Mouse (Mus musculus) kidney, adult 2 months (tissue): Measurements from ENCODE around the gene Dcpp2.

Experiments
- CTCF ChIP-seq: fragments of 200-500 bp; conservative IDR thresholded peaks from 2 replicates; pipeline ENCODE4 v1.5.1; 2011; ENCODE audit warnings: low read depth, mild to moderate bottlenecking, control low read depth, low read length, moderate library complexity, mixed read lengths; ENCODE audit not compliant: insufficient read depth, insufficient read length
- POLR2A ChIP-seq: fragments of 200-500 bp; IDR thresholded peaks from one replicate; pipeline ENCODE4 v1.6.1; 2011; ENCODE audit warnings: low read depth, low read length, control low read depth

GRCm38 (mm10) chr17:23868513-23868912 lies 12.2 kb upstream of the Dcpp2 start:
- no peak for TF ChIP-seq CTCF
- TF ChIP-seq POLR2A: no peak
